Mouse (Mus musculus): ENCODE results near the gene Uhrf1.

DNA sequence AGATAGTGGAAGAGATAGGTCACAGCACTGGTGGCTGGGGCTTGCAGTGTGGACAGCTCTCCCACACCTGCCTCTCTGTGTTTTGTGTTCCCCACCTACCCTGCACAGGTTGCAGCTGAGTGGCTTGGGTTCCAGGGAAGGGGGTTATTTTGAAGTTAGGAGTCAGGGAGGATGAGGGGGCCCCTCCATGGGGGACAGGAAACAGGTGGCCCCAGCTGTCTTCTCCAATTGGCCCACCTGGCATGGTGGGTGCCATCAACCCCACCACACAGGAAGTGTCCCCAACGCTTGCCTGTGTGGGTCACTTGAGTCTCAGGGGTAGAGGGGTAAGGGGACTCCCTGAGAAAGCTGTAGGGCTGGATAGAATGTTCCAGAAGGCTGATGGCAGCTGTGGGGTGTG lies 9.8 kb upstream of the Uhrf1 start:
- TF ChIP-seq POLR2A (IDR thresholded peaks at IDR 0.05; ENCODE audit: low read depth, low read length) (no peak), CTCF (IDR thresholded peaks at IDR 0.05; ENCODE audit: extremely low read depth, insufficient read length, insufficient replicate concordance, low read depth, low read length) (no peak)

Data from small intestine, adult 2 months (tissue).